Mouse (Mus musculus) cerebellum, adult (tissue): ENCODE results near the gene Trabd2b.

Source experiments
- ATAC-seq: cut with Nextera tagmentation; 2 replicates; pipeline ENCODE4 v1.9.2; 2017; ENCODE audit warnings: mild to moderate bottlenecking, moderate library complexity, mixed read lengths; ENCODE audit not compliant: insufficient number of reproducible peaks, low FRiP score, low TSS enrichment

Gene Trabd2b

GRCm38 (mm10) chr4:114389653-114390052 lies 16.9 kb upstream of the Trabd2b start:
- ATAC-seq: no peak

GRCm38 (mm10) chr4:114397625-114398024 lies 8.9 kb upstream of the Trabd2b start:
- no peak for ATAC-seq

- no peak for ATAC-seq
These were observed 6.7 kb upstream of the Trabd2b start for GRCm38 (mm10) chr4:114399821-114400220.

DNA sequence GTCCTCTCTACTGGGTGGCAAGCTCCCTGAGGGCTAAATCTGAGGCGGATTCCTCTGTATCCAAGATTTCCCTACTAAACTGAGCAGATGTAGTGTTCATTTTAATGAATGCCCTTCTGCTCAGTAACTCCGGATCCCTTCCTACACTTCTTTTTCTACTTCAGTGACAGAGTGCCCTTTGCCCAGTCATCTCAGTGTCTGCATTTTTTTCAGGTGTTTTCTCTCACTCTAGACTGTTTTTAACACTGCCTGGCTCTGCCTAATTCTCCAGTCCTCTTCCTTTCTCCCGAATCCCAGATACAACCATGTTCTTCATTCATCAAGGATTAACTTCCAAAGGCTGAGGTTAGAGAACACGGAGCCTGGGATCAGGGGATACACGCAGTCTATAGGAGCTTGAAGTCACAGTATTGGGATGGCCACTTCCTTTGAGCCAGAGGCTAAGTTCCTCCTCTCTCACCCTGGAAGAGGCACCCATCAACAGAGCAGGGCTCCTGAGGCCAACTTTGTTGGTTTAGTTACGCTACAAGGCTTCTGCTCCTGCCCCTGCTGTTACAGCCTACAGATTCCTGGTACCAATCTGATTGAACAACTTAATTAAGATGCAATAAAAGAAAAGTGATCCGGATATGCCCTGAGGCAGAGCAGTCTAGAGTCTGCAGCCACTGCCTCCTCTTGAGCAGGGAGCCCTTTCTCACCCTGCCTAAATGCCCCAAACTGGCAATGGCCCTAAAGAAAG lies 4.4 kb upstream of the Trabd2b start:
- no peak for ATAC-seq

- ATAC-seq: peak; percentile 69
These were observed 706 bp upstream of the Trabd2b start for GRCm38 (mm10) chr4:114405682-114406354.

GRCm38 (mm10) chr4:114407516-114407915 lies 992 bp downstream of the Trabd2b start:
- ATAC-seq: no peak

DNA sequence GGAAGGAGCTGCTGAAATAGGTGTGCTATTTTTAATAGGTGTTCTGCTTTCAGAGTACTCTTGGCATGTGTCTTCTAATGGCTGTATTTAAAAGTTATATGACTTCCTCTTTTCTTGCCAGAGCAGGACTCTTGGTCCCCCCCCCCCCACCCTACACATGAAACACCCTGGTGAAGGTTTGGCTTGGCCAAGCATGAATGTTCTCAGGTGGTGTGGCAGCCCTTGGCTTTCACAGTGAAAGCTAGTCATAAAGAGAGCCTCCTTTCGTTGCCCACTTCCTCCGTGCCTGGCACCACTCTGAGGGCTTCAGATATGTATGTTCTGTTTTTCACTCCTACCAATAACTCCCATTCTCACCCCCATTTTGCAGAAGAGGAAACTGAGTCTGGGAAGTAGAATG lies 1.8 kb downstream of the Trabd2b start:
- no peak for ATAC-seq

- ATAC-seq: no peak
These were observed 2.5 kb downstream of the Trabd2b start for GRCm38 (mm10) chr4:114408890-114409480.

- no peak for ATAC-seq
These were observed 3.0 kb downstream of the Trabd2b start for GRCm38 (mm10) chr4:114409511-114409910.

- no peak for ATAC-seq
These were observed 3.5 kb downstream of the Trabd2b start for GRCm38 (mm10) chr4:114410026-114410425.

GRCm38 (mm10) chr4:114410443-114410842 lies 3.9 kb downstream of the Trabd2b start:
- ATAC-seq: no peak

- no peak for ATAC-seq
These were observed 4.6 kb downstream of the Trabd2b start for GRCm38 (mm10) chr4:114410958-114411661.

GRCm38 (mm10) chr4:114411846-114412390 lies 5.4 kb downstream of the Trabd2b start:
- no peak for ATAC-seq

GRCm38 (mm10) chr4:114415925-114416645 lies 9.6 kb downstream of the Trabd2b start:
- no peak for ATAC-seq

DNA sequence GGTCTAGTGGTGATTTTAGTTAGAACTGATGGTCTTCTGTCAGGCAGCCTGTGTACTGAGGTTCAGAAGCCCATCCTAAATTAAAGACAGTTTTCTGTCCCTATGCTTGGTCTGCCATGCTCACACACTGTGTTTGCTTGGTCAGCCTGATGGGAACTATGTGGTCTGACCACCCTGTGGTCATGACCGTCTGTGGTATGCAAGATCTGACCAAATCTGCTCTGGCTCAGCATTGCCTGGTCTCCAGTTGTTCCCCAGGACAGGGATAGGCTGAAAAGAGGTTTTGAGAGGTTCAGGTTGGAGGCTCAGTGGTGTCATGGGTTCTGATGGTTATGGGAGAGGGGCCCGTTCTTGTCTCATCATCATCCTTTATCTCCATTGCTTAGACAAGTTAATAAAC lies 13.6 kb downstream of the Trabd2b start:
- no peak for ATAC-seq

GRCm38 (mm10) chr4:114423084-114423483 lies 16.6 kb downstream of the Trabd2b start:
- ATAC-seq: no peak

DNA sequence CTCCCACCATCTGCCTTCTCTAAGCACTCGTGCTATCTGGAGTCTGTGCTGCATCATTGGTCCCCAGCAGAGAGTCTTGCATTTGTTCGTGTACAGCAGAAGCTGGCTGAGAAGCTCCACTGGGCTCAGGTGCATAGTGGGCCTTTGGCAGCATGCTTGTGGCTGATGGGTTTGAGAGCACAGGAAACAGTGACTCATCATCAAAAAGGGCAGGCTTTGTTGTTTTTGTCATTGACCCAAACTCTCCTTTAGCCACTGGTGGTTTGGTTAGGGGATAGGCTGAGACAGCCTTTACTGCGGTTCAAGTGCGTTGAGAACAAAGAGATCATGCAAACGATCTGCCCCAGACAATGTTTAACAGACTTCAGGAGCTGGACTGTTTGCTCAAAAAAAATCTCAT lies 19.3 kb downstream of the Trabd2b start:
- ATAC-seq: no peak

- no peak for ATAC-seq
These were observed 26.2 kb downstream of the Trabd2b start for GRCm38 (mm10) chr4:114432742-114433141.

- ATAC-seq: no peak
These were observed 26.9 kb downstream of the Trabd2b start for GRCm38 (mm10) chr4:114433440-114433839.

DNA sequence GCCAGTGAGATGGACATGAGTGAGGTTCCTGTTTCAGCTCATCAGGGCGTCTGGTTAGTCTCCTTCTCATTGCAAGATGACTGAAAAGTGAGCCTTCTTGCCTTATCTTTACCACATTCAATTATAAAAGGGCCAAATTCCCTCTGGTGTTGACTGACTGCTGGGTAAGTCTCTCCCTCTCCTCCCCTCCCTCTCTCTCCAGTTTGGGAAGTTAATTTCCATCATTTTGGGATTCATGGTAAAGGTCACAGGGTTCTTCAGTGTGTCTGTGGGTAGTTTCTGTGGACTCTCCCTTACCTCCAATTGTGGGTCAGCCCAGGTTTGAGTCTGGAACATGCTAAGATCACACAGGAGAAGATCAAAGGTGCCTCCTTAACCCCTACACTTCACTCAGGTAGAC lies 28.2 kb downstream of the Trabd2b start:
- ATAC-seq: no peak
